Mouse (Mus musculus) brain, embryonic 18.5 days (tissue): ENCODE data around the gene Ptprt.

Experiments used
- DNase-seq: peaks from one replicate; pipeline ENCODE4 v3.0.0-alpha.2; 2012; ENCODE audit warnings: low read depth, low spot score

Gene Ptprt

DNA sequence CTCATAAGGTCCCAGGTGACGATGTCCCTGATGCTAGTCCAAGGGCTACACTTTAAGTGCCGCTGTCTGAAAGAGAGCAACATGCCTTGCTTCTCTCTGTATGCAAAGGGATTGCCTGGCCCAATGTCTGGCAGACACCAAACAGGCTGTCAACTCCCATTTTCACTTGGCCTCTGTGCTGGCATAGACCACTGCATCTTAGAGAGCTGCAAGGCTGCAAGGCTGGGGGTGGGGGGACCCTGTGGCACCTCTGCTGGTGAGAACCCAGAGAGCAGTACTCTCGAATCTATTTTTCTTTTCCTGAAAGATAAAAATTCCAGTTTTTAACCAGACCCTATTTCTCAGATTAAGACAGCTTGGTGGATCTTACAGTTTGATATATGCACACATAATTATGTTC lies 69.6 kb downstream of the Ptprt start:
- DNase-seq = no peak

DNA sequence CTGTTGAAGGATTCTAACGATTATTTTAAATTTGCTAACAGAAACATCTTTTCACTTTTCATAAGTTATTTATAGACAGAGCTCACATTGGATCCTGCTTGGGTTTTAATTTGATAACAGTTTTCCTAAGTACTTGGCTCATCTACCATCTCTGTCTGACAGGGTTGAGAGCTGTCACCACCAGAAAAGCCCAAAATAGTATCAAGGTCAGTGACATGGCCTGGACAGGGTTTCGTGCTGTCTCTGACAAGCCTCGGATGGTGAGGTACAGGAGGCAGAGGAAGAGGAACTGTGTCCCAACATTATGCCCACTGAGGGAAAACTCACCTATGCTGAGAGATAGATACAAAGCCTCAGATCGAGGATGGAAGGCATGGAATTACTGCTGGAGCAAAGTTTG lies 79.3 kb downstream of the Ptprt start:
- no peak for DNase-seq

DNA sequence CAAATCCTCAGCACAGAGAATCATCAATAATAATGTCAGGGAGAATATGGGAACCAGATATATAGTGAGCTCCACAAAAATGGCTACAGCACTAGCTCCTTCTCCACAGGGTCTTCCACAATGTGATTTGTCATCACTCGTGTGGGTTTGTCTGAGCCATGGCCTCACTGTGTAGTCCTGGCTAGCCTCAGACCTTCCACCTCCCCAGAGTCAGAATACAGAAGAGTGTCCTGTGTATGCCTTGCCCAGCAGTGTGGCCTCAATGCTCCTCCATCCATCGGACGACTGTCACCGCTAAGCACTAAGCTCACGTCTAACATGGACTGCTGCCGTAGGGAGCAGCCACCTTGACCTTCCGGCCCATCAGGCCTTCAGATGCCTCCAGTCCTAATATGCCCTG lies 83.1 kb downstream of the Ptprt start:
- no peak for DNase-seq

DNA sequence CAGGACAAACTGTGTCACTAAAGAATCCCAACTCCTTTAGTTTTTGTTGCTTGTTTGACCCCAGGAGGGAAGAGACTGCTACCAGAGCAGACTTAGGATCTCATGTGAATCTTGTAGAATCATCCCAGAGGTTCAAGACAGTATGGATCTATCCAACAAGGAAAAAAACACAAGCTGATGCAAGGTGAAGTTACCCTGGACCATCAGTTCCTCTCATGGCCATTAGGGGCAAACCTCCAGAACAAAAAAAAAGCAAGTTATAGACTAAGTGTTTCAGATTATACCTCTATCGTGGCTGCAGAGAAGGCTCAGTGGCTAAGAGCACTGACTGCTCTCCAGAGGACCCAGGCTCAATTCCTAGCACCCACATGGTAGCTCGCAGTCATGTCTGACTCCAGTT lies 88.1 kb downstream of the Ptprt start:
- no peak for DNase-seq

DNA sequence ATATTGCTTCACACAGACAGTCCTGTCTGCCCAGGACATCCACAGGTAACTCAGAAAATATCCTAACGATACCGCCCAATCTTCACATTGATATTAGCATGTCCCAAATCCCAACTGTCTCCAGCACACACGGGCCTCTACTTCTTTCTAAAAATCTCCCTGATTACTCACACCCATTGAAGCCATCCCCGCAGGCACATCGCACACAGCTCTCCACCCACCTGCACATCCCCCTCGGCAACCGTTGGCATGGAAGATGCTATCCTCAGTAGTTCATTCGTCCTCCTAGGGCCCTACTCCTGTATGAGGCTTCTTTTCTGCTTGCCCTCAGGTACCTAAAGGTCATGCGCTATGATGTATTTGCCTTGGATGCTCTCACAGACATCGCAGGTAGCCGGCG lies 89.9 kb downstream of the Ptprt start:
- DNase-seq = no peak

DNA sequence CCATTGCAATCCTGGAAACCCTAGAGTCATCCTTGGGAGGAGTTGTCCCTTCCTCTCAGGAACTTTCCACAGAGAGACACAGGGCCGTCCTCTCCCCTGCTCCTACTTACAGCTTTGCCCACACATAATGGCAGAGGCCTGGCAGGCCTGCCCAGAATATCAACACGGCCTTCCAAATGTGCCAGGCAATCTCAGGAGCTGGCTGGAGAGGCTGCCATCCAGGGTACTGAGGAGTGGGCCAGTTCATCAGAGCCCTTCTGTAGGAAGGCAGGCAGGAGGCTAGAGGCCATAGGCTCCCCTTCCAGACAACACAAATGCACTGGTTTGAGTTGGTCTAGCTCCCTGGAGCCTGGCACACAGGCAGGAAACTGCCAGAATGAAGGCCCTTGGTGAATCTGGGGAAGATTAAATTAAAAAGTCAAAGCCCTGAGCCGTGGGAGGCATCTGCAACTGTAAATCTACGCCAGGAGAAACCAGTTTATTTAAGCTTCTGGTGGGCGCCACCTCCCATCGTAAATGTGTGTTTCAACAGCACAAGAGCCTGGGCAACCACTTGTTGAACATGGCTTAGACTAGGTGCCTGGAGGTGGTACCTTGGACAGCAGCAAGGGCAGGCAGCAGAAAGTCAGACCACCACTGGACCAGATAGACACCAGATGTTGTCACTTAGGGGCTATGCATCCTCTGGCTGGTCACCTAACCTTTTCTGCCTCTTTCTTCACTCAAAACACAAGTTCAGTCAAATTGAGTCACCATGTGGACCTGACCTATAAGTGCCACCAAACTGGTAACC lies 92.4 kb downstream of the Ptprt start:
- no peak for DNase-seq

DNA sequence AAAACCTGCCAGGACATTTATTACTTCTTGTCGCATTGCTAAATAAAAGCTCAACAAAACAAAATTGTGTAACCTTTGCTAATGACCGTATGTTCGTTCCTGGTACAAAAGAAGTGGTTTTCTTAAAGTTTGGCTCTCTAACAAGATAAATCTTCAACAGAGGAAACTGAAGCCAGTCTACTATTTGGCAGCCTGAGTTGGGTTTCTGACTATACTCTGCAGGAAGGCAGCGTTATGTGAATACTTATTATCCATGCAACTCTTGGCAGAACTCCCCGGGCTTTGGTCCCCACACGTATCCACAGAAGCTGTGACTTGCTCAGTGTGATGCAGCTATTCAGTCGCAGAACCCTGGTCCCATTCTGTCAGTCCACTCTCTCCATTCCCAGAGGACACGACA lies 112.6 kb downstream of the Ptprt start:
- DNase-seq = peak; percentile 16

DNA sequence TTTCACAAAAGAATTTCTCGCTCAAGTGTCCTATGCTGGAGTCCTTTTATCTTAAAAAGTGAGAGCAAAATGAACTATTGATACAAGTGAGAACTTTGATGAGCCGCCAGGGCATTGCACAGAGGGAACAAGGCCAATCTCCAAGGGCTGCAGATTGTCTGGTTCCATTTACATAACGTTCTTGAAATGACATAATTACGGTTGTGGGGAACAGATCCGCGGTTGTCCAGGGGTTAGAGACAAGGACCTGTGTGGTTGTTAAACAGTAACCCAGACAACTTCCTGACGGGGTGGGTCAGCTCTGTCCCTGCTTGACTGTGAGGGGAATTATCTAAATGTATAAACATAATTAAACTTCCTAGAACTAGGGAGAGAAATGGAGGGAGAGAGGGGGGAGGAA lies 129.3 kb downstream of the Ptprt start:
- DNase-seq = no peak

DNA sequence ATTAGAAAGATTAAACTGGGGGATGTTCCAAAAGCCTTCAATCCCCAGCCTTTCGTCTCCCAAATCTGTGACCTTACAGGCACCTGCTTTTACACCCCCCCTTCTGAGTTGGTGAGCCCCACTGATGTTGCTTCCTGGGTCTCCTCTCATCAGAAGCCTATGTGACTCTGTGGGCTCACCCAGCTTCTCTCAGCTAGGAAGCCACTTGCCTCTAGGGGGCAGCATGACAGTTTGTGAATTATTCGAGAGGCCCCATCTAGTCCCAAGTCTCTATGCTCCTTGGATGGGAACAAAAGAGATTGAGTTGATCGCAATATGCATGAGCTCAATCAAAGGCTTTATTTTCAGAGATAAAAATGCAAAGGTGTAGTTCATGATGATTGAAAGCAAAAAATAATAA lies 132.0 kb downstream of the Ptprt start:
- DNase-seq = no peak

DNA sequence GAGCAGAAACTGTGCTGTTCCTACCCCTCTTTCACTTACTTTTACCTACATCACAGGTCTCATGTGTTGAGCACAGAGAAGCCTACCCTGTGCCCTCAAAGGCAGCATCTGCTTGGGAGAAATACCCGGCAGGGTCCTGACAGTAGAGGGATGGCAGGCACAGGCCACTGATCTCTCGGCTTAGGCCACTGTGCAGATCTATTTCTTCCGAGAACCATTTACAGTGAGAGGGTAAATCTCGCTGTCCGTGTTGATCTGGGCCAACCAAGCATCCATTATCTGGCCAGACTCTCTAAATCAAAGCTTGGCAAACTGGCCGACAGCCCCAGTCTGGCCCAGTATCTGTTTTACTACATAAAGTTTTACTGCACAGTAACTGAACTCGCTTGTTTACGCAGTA lies 145.0 kb downstream of the Ptprt start:
- no peak for DNase-seq

DNA sequence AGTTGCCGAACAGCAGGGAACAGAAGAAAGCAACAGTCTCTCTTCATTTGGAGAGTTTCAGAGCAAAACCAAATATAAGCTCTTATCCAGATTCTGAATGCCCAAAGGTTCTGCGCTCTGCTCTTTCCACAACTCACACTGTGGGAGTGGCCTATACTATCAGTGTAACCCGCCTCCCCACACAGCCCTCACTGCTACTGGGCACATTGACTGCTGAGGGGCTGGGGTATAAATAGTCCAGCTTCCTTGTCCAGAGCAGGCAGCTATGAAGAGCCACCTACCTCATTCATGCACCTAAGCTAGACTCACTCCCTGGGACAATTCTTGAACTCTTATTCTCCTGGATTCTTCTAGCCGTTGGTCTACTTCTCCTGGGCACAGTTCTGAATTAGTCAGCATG lies 147.9 kb downstream of the Ptprt start:
- no peak for DNase-seq

DNA sequence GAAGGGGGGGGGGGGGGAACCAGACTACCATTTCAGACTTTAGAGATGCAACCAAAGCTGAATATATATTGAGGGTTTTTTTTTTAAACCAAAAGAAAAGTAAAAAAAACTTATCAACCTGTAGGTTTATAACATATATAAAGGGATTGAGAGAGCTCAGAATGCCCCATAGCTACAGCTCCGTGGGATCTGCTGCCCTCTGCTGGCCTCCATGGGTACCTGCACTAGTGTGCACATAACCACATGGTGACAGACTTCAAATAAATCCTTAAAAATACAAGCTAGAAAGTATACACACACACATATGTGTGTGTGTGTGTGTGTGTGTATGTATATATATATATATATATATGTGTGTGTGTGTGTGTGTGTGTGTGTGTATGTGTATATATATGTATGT lies 148.9 kb downstream of the Ptprt start:
- no peak for DNase-seq

DNA sequence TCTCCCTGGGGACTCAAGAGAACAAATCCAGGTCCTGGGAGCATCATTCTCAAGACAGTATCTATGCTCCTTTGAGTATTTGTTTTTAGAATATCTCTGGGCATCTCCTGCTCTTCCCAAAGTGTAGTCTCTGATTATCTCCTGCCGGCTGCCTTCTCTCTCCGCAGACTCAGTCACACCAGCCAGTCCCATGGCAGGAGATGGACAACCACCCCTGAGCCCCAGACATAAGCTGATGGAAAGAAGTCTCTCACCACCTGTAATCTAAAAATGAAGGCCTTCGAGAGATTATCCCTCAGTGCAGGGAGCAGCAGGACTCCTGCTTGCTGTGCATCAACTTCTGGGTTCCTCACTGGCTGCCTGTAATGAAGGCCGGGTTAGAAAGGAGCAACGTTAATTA lies 151.9 kb downstream of the Ptprt start:
- DNase-seq = no peak

DNA sequence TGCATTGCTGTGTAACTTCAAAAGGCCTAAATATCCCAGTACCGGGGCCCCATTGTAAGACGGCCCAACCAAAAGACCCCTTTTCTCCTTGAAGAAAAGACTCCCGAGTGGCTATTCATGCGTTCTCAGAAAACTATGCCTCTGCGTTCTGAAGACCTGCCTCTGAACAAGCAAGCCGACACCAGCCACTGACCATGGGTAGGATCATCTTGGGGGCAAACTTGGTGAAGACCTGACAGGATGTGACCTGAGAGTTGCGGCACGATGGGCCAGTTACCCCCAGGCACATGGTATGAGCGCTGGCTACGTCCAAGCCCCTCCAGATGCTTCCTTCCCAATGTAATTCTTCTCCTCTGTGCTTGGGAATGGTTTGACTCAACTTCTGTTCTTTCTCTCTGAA lies 153.3 kb downstream of the Ptprt start:
- DNase-seq = no peak

DNA sequence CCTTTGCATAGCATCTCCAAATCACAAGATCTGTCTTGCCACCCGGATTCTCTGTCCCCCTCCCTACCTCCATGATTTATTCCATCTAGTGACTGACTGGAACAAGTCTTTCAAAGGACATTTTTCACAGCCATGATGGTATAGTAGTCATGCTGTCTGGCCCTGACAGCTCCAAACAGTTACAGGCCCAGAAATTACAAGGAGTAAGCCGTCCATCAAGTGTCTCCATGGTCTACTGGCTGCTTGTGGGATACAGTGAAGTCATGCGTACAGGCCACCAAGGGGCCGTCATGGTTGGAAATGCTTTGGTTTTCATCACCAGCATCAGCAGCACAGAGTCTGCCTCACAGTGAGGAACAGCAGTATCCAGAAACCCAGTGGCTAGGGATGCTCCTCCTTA lies 156.1 kb downstream of the Ptprt start:
- no peak for DNase-seq

DNA sequence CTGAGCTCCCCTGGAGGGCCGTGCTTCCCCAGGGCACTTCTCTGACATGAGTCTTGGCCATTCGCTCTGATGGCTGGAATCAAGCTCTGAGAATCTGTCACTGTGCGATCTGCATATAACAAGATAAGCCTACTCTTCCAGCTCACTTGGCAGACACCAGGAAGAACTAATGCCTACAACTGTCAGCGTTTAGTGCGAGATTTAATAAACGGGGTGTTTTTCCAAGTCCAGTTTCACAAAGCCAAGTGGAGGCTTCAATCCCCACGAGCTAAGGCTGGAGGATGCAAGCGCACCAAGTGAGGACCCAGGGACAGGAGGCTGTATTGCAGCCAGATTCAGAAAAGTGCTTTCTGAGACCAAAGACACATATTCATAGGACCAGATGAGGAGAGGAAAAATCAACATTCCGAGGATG lies 161.4 kb downstream of the Ptprt start:
- peak; percentile 22 for DNase-seq

DNA sequence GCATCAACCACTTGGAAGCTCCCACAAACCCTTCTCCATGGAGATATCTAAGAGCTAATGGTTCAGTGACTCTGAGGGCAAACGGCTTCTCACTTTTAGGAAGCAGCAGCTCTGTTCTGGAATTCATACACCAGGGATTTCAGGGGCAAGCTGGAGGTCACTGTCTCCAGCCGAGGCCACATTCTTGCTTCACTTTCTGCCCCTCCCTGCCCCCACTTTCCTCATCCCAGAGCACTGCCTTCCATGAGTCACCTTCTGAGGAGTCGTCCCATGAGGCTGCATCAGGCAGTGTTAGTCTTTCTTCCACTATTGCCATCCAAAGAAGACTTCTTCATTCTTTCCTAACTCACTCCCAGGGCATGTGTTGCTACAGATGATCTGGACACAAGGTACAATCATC lies 162.8 kb downstream of the Ptprt start:
- no peak for DNase-seq

DNA sequence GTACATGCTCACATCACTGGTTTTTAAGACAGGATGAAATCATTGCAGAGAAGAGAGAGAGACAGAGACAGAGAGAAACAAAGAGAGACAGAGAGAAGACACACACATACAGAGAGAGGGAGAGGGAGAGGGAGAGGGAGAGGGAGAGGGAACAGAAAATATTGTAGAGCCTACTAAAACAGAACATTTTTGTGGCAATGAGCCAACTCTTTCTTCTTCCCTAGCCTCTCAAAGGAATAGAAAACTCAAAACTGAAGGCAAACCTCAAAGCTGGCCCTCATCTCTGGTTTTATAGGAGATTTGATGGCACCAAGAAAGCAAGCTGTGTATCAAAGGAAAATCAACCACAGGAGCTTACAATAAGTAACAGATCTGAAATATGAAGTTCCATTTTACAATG lies 176.9 kb downstream of the Ptprt start:
- DNase-seq = no peak

DNA sequence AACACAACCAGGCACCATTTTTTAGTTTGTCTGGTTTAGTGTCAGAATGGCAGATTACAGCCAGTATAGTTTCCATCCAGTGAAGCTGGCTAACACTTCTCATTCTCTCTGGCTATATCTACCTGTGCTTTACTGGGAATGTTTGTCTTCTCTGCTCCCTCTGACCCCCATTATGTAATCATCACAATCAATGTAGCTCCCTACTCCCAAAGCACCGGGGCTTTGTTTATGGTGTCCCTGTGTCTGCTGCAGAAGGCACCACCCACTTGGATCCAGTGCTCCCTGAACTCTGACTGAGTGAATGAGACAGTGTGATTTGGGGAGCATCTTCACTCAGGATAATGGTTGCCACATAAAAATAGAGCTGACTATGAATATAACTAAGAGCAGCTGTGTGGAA lies 217.8 kb downstream of the Ptprt start:
- DNase-seq = no peak

DNA sequence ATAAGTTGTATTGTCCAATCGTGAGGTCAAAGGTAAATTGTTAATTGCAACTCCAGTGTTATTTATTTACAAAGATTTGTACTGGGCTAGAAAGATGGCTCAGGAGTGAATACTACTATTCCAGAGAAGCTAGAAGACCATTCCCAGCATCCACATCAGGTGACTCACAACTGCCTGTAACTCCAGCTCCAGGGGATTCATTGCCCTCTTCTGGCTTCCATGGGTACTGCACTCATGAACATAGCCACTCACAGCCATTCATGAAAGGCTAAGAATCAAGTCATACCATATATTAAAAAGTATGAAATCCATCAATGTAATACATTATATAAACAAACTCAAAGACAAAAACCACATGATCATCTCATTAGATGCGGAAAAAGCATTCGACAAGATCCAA lies 224.3 kb downstream of the Ptprt start:
- DNase-seq = no peak

DNA sequence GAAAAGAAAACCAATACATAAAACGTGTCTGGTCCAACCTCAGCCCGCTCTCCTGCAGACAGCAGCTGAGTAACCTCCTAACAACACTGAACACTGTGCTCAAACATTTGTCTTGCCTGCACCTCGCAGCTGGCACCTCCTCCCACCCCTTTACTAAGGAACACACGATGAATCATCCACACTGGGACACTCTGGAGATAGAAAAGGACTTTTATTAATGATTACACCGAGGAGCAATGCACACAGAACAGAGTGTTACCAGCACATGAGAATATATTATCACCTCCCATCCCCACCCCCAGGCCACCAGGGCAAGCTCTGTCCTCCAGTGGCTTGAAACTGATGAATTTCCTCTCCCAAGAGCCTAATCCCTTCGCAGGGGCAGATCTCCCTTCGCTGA lies 230.8 kb downstream of the Ptprt start:
- no peak for DNase-seq

DNA sequence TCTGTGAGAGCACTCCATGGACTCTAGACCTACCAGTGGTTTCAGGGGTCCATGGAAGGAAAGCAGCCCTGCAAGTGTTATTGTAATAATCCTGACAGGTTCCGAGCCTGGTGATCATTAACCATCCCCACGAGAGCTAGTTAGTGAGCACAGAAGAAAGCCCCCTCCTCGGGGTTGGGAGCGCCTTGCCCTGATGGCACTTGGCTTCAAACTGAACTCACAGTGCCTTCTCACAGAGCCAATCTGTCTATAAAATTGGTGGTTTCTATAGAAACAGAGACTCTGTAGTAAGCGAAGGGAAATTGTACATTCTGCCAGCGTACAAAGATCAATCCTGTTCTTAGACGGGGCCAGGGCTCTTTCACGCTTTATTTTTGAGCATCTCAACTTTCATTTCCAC lies 234.8 kb downstream of the Ptprt start:
- peak; percentile 28 for DNase-seq

DNA sequence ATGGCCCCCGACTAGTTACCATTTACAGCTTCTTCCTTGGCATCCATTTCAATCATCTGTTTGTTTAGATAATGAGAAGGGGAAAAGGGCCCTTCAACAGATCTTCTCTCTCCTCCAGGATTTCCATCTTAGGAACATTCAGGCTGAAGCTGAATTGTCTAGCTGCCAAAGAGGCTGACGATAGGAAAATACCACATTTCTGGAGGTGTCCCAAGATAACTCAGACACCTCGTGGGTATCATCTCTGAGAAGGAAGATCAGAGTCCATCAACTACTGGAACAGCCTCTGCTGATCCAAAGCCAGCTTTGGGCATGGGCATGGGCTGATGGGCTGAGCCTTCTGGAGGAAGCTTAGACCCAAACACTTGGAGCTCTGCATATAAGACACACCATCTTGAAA lies 242.8 kb downstream of the Ptprt start:
- DNase-seq = no peak
